Mouse (Mus musculus) central nervous system, embryonic 14 days (tissue): Measurements from ENCODE around the gene Frat1. TPM values are rescaled to one million over a fixed set of nuclear protein-coding genes. Genes with fewer than 3 reads are reported as not detected.

Experiments used
- polyA plus RNA-seq: library from polyadenylated mRNA; depleted of rRNA; stranded (reverse); fragments of >200 nt; gene quantifications from 2 replicates; pipeline ENCODE4 v1.2.3, GENCODE M21; 2012; rRNA removed

The Frat1 gene
- 7.8 and 10.0 TPM in 2 replicates for polyA plus RNA-seq

GRCm38 (mm10) chr19:41829381-41830105, at the start of gene Frat1:
TSS of gene Frat1 (plus strand) at chr19:41829970.

DNA sequence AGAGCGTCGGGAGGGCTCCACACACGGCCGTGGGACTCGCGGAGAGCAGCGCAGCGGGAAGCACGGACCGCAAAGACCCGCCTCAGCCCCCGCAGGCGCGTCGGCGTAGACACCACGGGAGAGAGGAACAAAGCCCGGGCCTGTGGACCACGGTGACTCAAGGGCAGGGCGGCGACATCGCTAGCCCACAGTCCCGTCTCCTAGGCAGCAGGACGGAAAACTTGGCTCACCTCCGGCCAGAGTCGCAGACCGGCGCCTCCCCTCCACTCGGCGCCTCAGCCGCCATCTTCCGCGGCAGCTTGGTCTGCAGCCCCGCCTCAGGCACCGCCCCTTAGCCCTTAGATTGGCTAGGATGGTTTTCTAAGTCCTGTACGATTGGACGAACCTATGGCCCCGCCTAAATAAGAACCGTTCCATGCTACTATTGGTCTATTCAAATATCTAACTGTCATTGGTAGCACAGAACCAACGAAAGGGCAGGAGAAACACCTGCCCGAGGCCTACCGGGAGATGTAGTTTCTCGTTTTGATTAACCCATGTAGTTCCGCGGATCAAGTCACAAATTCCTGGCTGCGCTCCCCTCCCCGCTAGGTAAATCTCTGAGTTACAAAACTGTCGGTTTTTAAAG, 27.9 kb upstream of the Frat1 start, which contains the start of gene Arhgap19:
TSS of gene Arhgap19 (minus strand) at position 306 of the 628 bp plus-strand sequence.

GRCm38 (mm10) chr19:41847992-41848851, 18.5 kb downstream of the Frat1 start, which contains the start of gene Frat2:
TSS of gene Frat2 (minus strand) at chr19:41848132.

Other genes starting within 250 kb of the Frat1 start
- gene Gm340, start 247.6 kb upstream of the Frat1 start, polyA plus RNA-seq: 2.6 and 2.7 TPM in 2 replicates
- gene Slit1, start 86.3 kb upstream of the Frat1 start, polyA plus RNA-seq: 29.0 and 30.5 TPM in 2 replicates
- gene Arhgap19, start 27.9 kb upstream of the Frat1 start, polyA plus RNA-seq: 12.2 and 14.2 TPM in 2 replicates
- 13.6 and 16.4 TPM in 2 replicates for gene Frat2, start 18.2 kb downstream of the Frat1 start, polyA plus RNA-seq
- gene Rrp12, start 66.2 kb downstream of the Frat1 start, polyA plus RNA-seq: 15.3 and 16.0 TPM in 2 replicates
- gene Pgam1, start 82.0 kb downstream of the Frat1 start, polyA plus RNA-seq: 414 and 458 TPM in 2 replicates
- gene Exosc1, start 103.5 kb downstream of the Frat1 start, polyA plus RNA-seq: 36.0 and 38.2 TPM in 2 replicates
- gene Zdhhc16, start 103.5 kb downstream of the Frat1 start, polyA plus RNA-seq: 94.0 and 94.3 TPM in 2 replicates
- gene Mms19, start 151.2 kb downstream of the Frat1 start, polyA plus RNA-seq: 71.0 and 74.5 TPM in 2 replicates
- gene Ubtd1, start 151.8 kb downstream of the Frat1 start, polyA plus RNA-seq: 16.1 and 21.5 TPM in 2 replicates
- 0.23 and 0.68 TPM in 2 replicates for gene Ankrd2, start 206.0 kb downstream of the Frat1 start, polyA plus RNA-seq
- gene Hoga1, start 215.6 kb downstream of the Frat1 start, polyA plus RNA-seq: 1.4 and 2.1 TPM in 2 replicates
- 0.20 and 0.33 TPM in 2 replicates for gene 4933411K16Rik, start 222.3 kb downstream of the Frat1 start, polyA plus RNA-seq